In genomic region chr14:101501868-101502267, GRCm38 (mm10) we compare ENCODE assay signal across 11 mouse cellular contexts.
"Had no signal": no experiment of that assay in that cellular context is flagged by ENCODE, and none has a peak within 500 bp of the region (broad histone marks: within the 10 kb centered on the region; RNA-seq: fewer than 3 reads in every experiment).

No protein-coding gene starts in this region.

- H3K9me3 ChIP-seq: limb, embryonic 10.5 days; liver, embryonic 15.5 days; midbrain, embryonic 15.5 days; neural tube, embryonic 12.5 days had no signal

- H3K9ac ChIP-seq: liver, embryonic 15.5 days; midbrain, embryonic 15.5 days; neural tube, embryonic 12.5 days had no signal

- H3K27me3 ChIP-seq: liver, embryonic 15.5 days; midbrain, embryonic 15.5 days; neural tube, embryonic 12.5 days had no signal

- H3K4me1 ChIP-seq: liver, embryonic 15.5 days; midbrain, embryonic 15.5 days; neural tube, embryonic 12.5 days had no signal

- ATAC-seq: lung, postnatal 0 days; midbrain, embryonic 15.5 days had no signal

- H3K27ac ChIP-seq: limb, embryonic 10.5 days; liver, embryonic 15.5 days; midbrain, embryonic 15.5 days; neural tube, embryonic 12.5 days; stomach, postnatal 0 days had no signal

- H3K4me3 ChIP-seq: limb, embryonic 10.5 days; liver, embryonic 15.5 days; midbrain, embryonic 15.5 days; neural tube, embryonic 12.5 days had no signal

- H3K4me2 ChIP-seq: liver, embryonic 11.5 days; liver, embryonic 15.5 days; midbrain, embryonic 15.5 days; neural tube, embryonic 12.5 days had no signal

- H3K36me3 ChIP-seq: limb, embryonic 10.5 days; liver, embryonic 15.5 days; midbrain, embryonic 15.5 days; neural tube, embryonic 12.5 days had no signal

- DNase-seq: kidney, postnatal 25 days; lung, adult 2 months; lung, postnatal 36 days; thymus, postnatal 14 days had no signal
